Mouse (Mus musculus) midbrain, embryonic 10.5 days (tissue): ENCODE measurements around the gene Kat5. TPM values are rescaled to one million over a fixed set of nuclear protein-coding genes. Genes with fewer than 3 reads are reported as not detected.

Experiments used
- DNase-seq: peaks from one replicate; pipeline ENCODE4 v3.0.0-alpha.2; 2017; ENCODE audit warnings: low spot score
- H3K27ac ChIP-seq: fragments of 300-500 bp; sonication (generic); replicated peaks from 2 replicates; pipeline ENCODE4 v1.5.1; 2016; ENCODE audit warnings: mild to moderate bottlenecking
- H3K27me3 ChIP-seq: fragments of 300-500 bp; sonication (generic); 2 replicates; pipeline ENCODE4 v1.6.1; 2016; ENCODE audit warnings: low read depth, mild to moderate bottlenecking; ENCODE audit not compliant: poor library complexity, severe bottlenecking
- H3K36me3 ChIP-seq: fragments of 300-500 bp; sonication (generic); 2 replicates; pipeline ENCODE4 v1.6.1; 2016; ENCODE audit warnings: mild to moderate bottlenecking, moderate library complexity
- H3K4me1 ChIP-seq: fragments of 300-500 bp; sonication (generic); 2 replicates; pipeline ENCODE4 v1.6.1; 2016
- H3K4me3 ChIP-seq: fragments of 300-500 bp; sonication (generic); 2 replicates; pipeline ENCODE4 v1.5.1; 2016; ENCODE audit warnings: mild to moderate bottlenecking, moderate library complexity
- H3K9me3 ChIP-seq: fragments of 300-500 bp; sonication (generic); replicated peaks from 2 replicates; pipeline ENCODE4 v1.6.1; 2016; ENCODE audit warnings: mild to moderate bottlenecking
- WGBS: fragments of 180-500 bp; shearing (Covaris S2); methylation state at CpG from one replicate; pipeline ENCODE4 v1.1.7; 2016; 5-methylcytosine and 5-hydroxymethylcytosine counted together
- polyA plus RNA-seq: library from polyadenylated mRNA; unstranded; fragments of >200 nt; fragmentation: Nextera tagmentation; extraction: Ambion mirVana; gene quantifications from 2 replicates; pipeline ENCODE4 v1.2.1, GENCODE M21; 2016

The Kat5 gene
- 65.6 and 74.8 TPM in 2 replicates for polyA plus RNA-seq

DNA sequence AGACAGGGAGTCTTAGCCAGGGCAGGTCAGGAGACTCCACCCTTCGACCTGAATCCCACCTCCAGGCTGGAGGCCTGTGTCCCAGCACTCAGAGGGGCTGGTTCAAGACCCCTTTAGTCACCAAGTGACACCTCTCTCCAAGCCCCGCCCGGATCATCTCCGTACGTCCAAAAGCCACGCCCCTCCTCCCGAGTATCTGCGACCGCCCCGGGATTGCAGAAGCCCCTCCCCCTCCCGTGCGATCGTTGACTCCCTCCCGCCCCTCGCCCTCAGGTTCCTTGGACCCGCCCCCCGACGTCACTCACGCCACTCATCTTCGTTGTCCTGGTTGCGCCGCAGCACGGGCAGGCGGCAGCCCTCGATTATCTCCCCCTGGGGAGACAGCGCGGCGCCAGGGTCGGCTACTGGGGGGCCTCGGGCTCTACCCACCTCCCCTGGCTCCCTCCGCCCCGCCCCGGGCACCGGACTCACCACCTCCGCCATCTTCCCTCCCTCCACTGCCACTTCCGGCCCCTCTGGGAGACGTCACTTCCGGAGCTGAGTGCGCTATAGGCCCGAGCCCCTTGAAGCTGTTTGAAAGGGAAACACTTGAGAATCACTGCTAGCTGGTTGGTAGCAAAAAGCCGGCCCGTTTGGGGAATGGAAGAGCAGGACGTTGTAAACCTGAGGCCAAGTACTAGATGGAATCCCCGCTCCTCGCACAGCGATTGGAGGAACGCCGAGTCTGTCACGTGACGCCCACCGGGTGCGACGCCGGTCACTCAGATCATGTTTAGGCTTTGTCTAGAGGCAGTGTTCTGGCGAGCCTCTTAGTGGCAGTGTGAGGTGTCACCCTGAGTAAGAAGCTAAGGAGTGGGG is at the start of gene Kat5:
Gene Kat5 (minus strand): TSS at position 691 of the 858 bp plus-strand sequence.
- H3K27me3 ChIP-seq: 0 out of 2 replicates have a peak, but pooled peaks cover 6% of the 10 kb centered on the region
- WGBS: 1% methylated on average over 55 of the region's 55 CpGs
- DNase-seq: peak; percentile 96

GRCm38 (mm10) chr19:5654720-5655298 is 44.8 kb upstream of the Kat5 start:
- H3K9me3 ChIP-seq: no peaks in the 10 kb centered on the region
- DNase-seq: peak; percentile 35
- H3K27me3 ChIP-seq: peaks cover 59% of the 10 kb centered on the region
- peak overlapping the region; percentile 14; the same call in 1 of the 2 replicates for H3K27ac ChIP-seq
- 5% methylated on average over 43 of the region's 43 CpGs for WGBS
- H3K4me3 ChIP-seq: peak overlapping the region; percentile 56
- peaks cover 50% of the 10 kb centered on the region for H3K36me3 ChIP-seq
- H3K4me1 ChIP-seq: peaks cover 27% of the 10 kb centered on the region

More for the DNA sequence above, at the start of gene Kat5:
- H3K4me1 ChIP-seq: peaks cover 28% of the 10 kb centered on the region
- peak within 1 kb of the TSS; percentile 75 for H3K4me3 ChIP-seq
- H3K9me3 ChIP-seq: no peaks in the 10 kb centered on the region
- H3K36me3 ChIP-seq: peaks cover 43% of the 10 kb centered on the region
- H3K27ac ChIP-seq: peak within 1 kb of the TSS; percentile 99

GRCm38 (mm10) chr19:5653969-5654719 is 44.1 kb upstream of the Kat5 start:
- 5% methylated on average over 62 of the region's 62 CpGs for WGBS
- Histone ChIP-seq H3K9me3 (no peaks in the 10 kb centered on the region), H3K36me3 (peaks cover 46% of the 10 kb centered on the region), H3K4me3 (peak overlapping the region; percentile 56), H3K27ac (peak overlapping the region; percentile 14; the same call in 1 of the 2 replicates), H3K4me1 (peaks cover 34% of the 10 kb centered on the region), H3K27me3 (peaks cover 59% of the 10 kb centered on the region)
- DNase-seq: peak; percentile 79

DNA sequence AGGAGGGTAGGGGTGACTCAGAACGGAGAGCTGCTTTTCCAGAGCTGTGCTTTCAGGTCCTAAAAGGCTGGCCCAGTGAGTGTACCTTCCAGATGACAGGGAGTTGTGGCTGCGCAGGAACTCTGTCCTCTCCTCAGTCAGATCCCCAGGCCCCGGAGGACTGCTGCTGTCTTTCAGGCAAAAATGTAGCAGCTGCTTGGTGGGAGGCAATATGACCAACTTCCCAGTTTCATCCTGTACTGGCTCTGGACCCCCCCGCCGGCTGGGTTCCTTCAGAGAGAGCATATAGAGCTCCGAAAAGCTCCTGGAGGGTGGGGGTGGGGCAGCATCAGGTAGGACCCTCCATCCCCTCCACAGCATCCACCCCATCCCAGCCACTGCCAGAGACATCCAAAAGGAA is 42.5 kb upstream of the Kat5 start:
- no peaks in the 10 kb centered on the region for H3K9me3 ChIP-seq
- no peak for DNase-seq
- no peak overlapping the region for H3K4me3 ChIP-seq
- H3K27ac ChIP-seq: no peak overlapping the region
- H3K4me1 ChIP-seq: peaks cover 48% of the 10 kb centered on the region
- 65% methylated on average over 6 of the region's 6 CpGs for WGBS
- H3K27me3 ChIP-seq: peaks cover 59% of the 10 kb centered on the region
- peaks cover 48% of the 10 kb centered on the region for H3K36me3 ChIP-seq

DNA sequence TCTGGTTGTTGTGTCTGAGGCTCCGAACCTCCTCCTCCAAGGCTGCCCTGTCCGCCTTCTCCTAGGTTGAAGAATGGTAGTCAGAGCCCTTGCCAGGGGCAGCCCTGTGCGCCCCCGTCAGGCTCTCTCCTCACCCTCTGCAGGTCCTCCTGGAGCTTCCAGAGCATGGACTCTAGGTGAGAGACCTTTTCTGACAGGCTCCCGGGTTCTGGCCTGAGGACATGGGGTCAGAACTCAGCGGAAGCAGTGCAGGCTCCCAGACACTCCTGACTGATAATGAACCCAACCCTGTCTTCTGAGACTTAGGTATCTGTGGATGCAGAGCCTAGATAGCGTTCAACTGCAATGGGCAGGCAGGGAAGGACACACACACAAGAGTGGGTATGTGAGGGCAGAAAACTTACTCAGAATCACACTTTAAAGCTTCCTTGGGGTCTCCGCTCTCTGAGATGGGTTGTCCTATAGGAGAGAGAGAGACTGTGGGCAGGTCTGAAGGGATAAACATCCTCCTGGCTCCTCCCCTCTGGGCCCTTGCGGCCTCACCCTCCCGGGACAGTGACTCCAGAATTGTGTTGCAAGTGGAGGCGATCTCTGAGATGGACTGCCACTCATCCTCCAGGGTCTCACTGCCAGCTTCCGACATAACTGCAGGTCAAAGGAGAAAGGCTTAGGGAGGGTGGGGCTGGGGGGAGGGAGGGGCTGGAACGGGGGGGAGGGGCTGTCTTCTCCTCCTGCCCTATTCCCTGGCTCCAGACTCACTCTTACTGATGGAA is 41.7 kb upstream of the Kat5 start:
- Histone ChIP-seq H3K9me3 (no peaks in the 10 kb centered on the region), H3K4me3 (peak overlapping the region; percentile 26; the same call in 1 of the 2 replicates), H3K36me3 (peaks cover 52% of the 10 kb centered on the region), H3K27ac (no peak overlapping the region), H3K4me1 (peaks cover 48% of the 10 kb centered on the region), H3K27me3 (peaks cover 55% of the 10 kb centered on the region)
- no peak for DNase-seq
- WGBS: 53% methylated on average over 13 of the region's 13 CpGs

DNA sequence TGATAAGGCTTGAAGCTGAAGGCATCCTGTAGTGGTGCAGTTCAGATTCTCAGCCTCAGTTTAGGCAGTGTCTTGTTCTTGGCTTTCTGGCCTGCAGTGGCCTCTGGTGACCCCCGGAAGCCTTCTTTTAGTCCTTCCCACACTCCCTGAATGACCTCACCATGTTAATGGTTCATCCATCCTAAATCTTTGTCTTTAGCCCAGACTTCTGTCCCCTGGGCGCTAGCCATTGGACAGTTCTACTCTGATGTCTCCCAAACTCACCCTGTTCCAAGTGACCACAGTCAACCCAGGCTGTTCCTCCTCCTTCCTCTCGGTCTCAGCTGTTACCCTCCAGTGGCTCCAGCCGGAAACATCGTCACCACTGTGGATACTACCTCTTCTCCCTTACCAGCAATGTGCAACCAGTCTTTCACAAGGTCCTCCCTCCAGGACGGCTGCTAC is 39.3 kb upstream of the Kat5 start:
- 75% methylated on average over 6 of the region's 6 CpGs for WGBS
- peaks cover 68% of the 10 kb centered on the region for H3K36me3 ChIP-seq
- H3K9me3 ChIP-seq: no peaks in the 10 kb centered on the region
- H3K4me1 ChIP-seq: peaks cover 33% of the 10 kb centered on the region
- H3K27me3 ChIP-seq: peaks cover 31% of the 10 kb centered on the region
- H3K27ac ChIP-seq: peak overlapping the region; percentile 84; the same call in 1 of the 2 replicates
- H3K4me3 ChIP-seq: peak overlapping the region; percentile 49
- no peak for DNase-seq

DNA sequence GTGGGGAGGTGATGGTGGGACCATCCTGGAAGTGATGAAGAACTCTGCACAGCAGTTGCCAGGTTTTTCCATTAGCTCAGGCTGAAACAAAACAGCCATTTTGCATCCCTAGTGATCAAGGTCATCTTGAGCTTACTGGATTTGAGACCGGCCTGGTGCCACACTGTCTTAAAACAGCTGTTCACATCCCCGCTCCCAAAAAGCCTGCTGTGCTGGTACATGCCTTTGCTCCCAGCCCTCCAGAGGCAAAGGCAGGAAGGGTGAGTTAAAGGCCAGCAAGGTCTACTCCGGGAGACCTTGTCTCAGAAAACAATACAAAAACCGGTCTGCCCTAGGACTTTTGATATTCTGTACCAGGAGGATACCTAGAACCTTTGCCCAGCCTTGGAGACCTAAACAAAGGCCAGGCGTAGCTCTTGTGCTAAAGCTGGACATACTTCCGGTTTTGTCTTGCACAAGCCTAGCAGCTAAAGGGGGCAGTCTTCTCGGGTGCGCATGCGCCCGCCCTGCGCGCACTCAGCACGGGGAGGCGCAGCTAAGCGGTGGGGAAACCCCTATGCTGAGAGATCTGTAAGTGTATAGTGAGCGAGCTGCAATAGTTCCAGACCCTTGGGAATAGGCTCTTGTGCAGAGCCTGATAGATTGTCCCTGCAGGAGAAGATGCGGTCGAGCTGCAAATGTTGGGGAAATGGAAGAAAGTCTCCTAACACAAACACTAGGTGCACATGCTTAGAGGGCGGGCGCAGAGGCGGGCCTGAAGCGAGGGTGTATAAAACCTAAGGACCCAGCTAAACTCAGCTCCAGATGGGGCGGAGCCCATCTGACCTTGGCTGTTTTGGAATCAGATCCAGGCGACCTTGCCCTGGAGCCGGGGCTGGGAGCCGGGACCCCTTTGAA is 38.6 kb upstream of the Kat5 start:
- Histone ChIP-seq H3K27ac (peak overlapping the region; percentile 84), H3K4me1 (peaks cover 26% of the 10 kb centered on the region), H3K9me3 (no peaks in the 10 kb centered on the region), H3K27me3 (peaks cover 24% of the 10 kb centered on the region), H3K4me3 (peak overlapping the region; percentile 49), H3K36me3 (peaks cover 74% of the 10 kb centered on the region)
- WGBS: 15% methylated on average over 26 of the region's 26 CpGs
- DNase-seq: peak; percentile 79

- Histone ChIP-seq H3K27me3 (peaks cover 16% of the 10 kb centered on the region), H3K4me3 (0 out of 2 replicates have a peak overlapping the region, but pooled peaks have one; percentile 49), H3K4me1 (peaks cover 25% of the 10 kb centered on the region), H3K36me3 (peaks cover 76% of the 10 kb centered on the region), H3K27ac (peak overlapping the region; percentile 84), H3K9me3 (no peaks in the 10 kb centered on the region)
- WGBS: 91% methylated on average over 6 of the region's 6 CpGs
- no peak for DNase-seq
Observed at GRCm38 (mm10) chr19:5647791-5648190, 37.8 kb upstream of the Kat5 start.

GRCm38 (mm10) chr19:5646731-5647330 is 36.8 kb upstream of the Kat5 start:
- DNase-seq: no peak
- peaks cover 76% of the 10 kb centered on the region for H3K36me3 ChIP-seq
- 94% methylated on average over 8 of the region's 8 CpGs for WGBS
- peaks cover 6% of the 10 kb centered on the region for H3K27me3 ChIP-seq
- peaks cover 22% of the 10 kb centered on the region for H3K4me1 ChIP-seq
- no peak overlapping the region for H3K27ac ChIP-seq
- no peak overlapping the region for H3K4me3 ChIP-seq
- no peaks in the 10 kb centered on the region for H3K9me3 ChIP-seq

DNA sequence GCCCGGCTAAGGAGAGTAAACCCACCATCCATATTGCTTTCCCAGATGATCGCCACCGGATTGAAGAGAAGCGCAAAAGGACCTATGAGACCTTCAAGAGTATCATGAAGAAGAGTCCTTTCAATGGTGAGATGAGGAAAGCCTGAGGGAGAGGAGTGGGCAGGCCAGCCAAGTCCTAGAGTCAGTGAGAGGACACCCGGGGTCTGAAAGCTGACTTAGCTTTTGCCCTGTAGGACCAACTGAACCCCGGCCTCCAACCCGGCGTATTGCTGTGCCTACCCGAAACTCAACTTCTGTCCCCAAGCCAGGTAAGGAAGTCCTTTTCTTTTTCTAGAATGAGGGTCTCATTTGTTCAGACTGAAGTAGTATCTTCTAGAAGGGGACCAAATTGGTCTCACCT is 35.2 kb upstream of the Kat5 start:
- H3K27ac ChIP-seq: no peak overlapping the region
- H3K27me3 ChIP-seq: no peaks in the 10 kb centered on the region
- no peak for DNase-seq
- H3K36me3 ChIP-seq: peaks cover 78% of the 10 kb centered on the region
- H3K4me3 ChIP-seq: no peak overlapping the region
- no peaks in the 10 kb centered on the region for H3K9me3 ChIP-seq
- peaks cover 21% of the 10 kb centered on the region for H3K4me1 ChIP-seq
- 96% methylated on average over 9 of the region's 9 CpGs for WGBS

DNA sequence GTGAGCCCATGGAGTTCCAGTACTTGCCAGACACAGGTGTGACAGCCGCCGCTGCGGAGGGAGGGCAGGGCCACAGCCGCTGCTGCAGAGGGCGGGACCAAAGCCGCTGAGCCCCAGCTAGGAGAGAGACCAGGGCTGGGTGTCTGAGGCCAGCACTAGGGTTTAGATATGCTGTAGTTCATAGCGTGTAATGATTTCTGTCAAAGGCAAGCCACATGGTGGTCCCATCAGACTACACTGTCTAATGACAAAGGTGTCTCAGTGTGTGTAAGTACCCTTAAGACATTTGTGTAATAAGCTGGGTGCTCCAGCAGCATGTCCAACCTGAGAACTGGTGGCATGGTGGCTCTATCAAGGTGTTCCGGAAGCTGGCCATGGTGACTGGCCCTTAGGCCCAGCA is 31.6 kb upstream of the Kat5 start:
- 91% methylated on average over 8 of the region's 8 CpGs for WGBS
- Histone ChIP-seq H3K4me1 (peaks cover 21% of the 10 kb centered on the region), H3K36me3 (peaks cover 76% of the 10 kb centered on the region)

More for the DNA sequence above, 31.6 kb upstream of the Kat5 start:
- no peak overlapping the region for H3K4me3 ChIP-seq
- no peak overlapping the region for H3K27ac ChIP-seq
- H3K9me3 ChIP-seq: no peaks in the 10 kb centered on the region
- H3K27me3 ChIP-seq: no peaks in the 10 kb centered on the region
- DNase-seq: no peak
